ENCODE assay signal across 14 mouse cellular contexts in the genomic region with DNA sequence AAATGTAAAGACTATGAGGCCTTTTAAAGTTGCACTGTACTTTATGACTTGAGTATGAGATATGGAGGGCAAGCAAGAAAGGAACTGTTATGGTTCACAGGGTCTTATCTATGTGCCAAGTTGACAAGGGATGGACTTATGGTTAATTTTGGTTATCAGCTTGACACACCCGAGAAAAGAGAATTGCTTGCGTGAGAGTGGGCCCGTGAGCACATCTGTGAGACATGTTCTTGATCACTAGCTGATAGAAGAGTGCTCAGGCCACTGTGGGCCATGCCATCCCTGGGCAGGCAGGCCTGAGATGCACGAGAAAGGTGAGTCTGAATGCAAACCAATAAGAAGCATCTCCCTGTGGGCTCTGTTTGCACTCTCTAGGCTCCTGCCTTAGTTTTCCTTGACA. TPM values are rescaled to one million over a fixed set of nuclear protein-coding genes. Genes with fewer than 3 reads are reported as not detected.
"Had no signal": no experiment of that assay in that cellular context is flagged by ENCODE, and none has a peak within 500 bp of the region (broad histone marks: within the 10 kb centered on the region; RNA-seq: fewer than 3 reads in every experiment).

No protein-coding gene starts in this region.

- H3K9me3 ChIP-seq: limb, embryonic 13.5 days; megakaryocyte, embryonic 14.5 days; midbrain, embryonic 12.5 days had no signal

- H3K27ac ChIP-seq: limb, embryonic 13.5 days; midbrain, embryonic 12.5 days had no signal

- H3K4me1 ChIP-seq: limb, embryonic 13.5 days; midbrain, embryonic 12.5 days had no signal

- H3K27me3 ChIP-seq: limb, embryonic 13.5 days; midbrain, embryonic 12.5 days had no signal

- H3K4me3 ChIP-seq: limb, embryonic 13.5 days; megakaryocyte, embryonic 14.5 days; midbrain, embryonic 12.5 days had no signal

- DNase-seq: left cerebral cortex, postnatal 4 days; right cerebral cortex, adult 18-20 months had no signal

- ATAC-seq: intestine, embryonic 16.5 days; midbrain, embryonic 16.5 days had no signal

- H3K4me2 ChIP-seq: limb, embryonic 13.5 days; midbrain, embryonic 12.5 days had no signal

- H3K9ac ChIP-seq: limb, embryonic 13.5 days; midbrain, embryonic 12.5 days had no signal

- H3K36me3 ChIP-seq: limb, embryonic 13.5 days; midbrain, embryonic 12.5 days had no signal

RNA-seq across cellular contexts. Expression of gene Gm32742, which starts 27.9 kb away (rescaled TPM):
- total RNA-seq: layer of hippocampus, postnatal 14 days; left cerebral cortex, adult 18-20 months; left cerebral cortex, postnatal 10 days had no signal
- polyA plus RNA-seq: limb, embryonic 13.5 days; midbrain, embryonic 12.5 days; neural tube, embryonic 14.5 days had no signal

RNA-seq across cellular contexts. Expression of gene 4833427G06Rik, which starts 35.6 kb away (rescaled TPM):
- total RNA-seq: left cerebral cortex, adult 18-20 months had no signal
- polyA plus RNA-seq: intestine, embryonic 16.5 days; kidney, embryonic 16.5 days; limb, embryonic 13.5 days; midbrain, embryonic 12.5 days; small intestine, adult 2 months; stomach, embryonic 16.5 days had no signal
